Mouse (Mus musculus): ENCODE measurements around the gene Gm20867. TPM values are rescaled to one million over a fixed set of nuclear protein-coding genes. Genes with fewer than 3 reads are reported as not detected.
"Not testable (repeated sequence)": the region's sequence is repeated elsewhere in the genome, so short reads cannot be mapped to it uniquely, and the experiment has no call there.

Gm20867 gene
- polyA plus RNA-seq (2016; fragmentation: Nextera tagmentation; extraction: Ambion mirVana): not detected in 2 replicates

GRCm38 (mm10) chrY:77963104-77963503, at the start of gene Gm20867:
Gene Gm20867 (minus strand): TSS chrY:77963204.
- no CpG with 5 or more reads among the region's 3 CpGs for WGBS
- not testable (repeated sequence) for H3K27me3 ChIP-seq; ATAC-seq (ENCODE audit: low FRiP score); H3K27ac ChIP-seq; H3K4me2 ChIP-seq (replicated peaks); H3K36me3 ChIP-seq; H3K9me3 ChIP-seq (replicated peaks); H3K4me3 ChIP-seq; H3K4me1 ChIP-seq; H3K9ac ChIP-seq

Other genes starting within 250 kb of the Gm20867 start
- gene Gm29564, start 249.8 kb upstream of the Gm20867 start, polyA plus RNA-seq (2016; fragmentation: Nextera tagmentation; extraction: Ambion mirVana): not detected in 2 replicates